In the genomic region with DNA sequence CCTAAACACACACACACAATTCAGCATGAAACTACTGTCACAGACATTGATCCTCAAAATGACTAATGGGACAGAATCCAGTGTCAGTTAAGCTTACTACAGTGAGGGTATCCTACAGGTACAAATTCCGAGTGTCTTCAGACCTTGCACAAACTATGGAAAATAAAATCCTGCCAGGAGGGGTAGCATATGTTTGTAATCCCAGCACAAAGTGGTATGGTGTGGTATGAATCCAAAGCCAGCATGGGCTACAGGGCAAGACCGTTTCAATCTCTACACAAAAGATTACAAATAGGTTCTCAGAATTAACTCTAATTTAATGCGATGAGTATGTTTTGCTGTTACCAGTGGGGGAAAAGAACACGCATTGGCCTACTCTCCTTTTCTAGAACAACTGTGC, we compare ENCODE assay signal across 7 mouse cellular contexts. TPM values are rescaled to one million over a fixed set of nuclear protein-coding genes. Genes with fewer than 3 reads are reported as not detected.
DNase-seq lines count a peak whose midpoint lies in the region; ATAC-seq lines count a peak whose summit lies in the region.

Gene Tesk1, plus strand, starts transcription at position 301 of the 400 bp plus-strand sequence.

- H3K9ac ChIP-seq in embryonic facial prominence, embryonic 15.5 days = peak within 1 kb of the TSS; percentile 96
- H3K9ac ChIP-seq in limb, embryonic 15.5 days = peak within 1 kb of the TSS; percentile 99

- no peak for DNase-seq in heart, postnatal 36 days
- DNase-seq in right cerebral cortex, postnatal 4 days = no peak

- intact Hi-C loops in heart, postnatal 36 days (cut with DNase I) = loop anchor here (1.0 to 5.0 kb wide), 5 partner anchors 35 to 269 kb away; partner anchors contain the start of genes Creb3, Olfr71 and Tln1

- peak within 1 kb of the TSS; percentile 79 for H3K4me2 ChIP-seq in embryonic facial prominence, embryonic 15.5 days (replicated peaks)
- peak within 1 kb of the TSS; percentile 89 for H3K4me2 ChIP-seq in limb, embryonic 15.5 days

- peak within 1 kb of the TSS; percentile 94 for H3K4me3 ChIP-seq in megakaryocyte, embryonic 14.5 days (replicated peaks)
- H3K4me3 ChIP-seq in embryonic facial prominence, embryonic 15.5 days (replicated peaks) = peak within 1 kb of the TSS; percentile 96
- H3K4me3 ChIP-seq in limb, embryonic 15.5 days = peak within 1 kb of the TSS; percentile 97

- H3K36me3 ChIP-seq in megakaryocyte, embryonic 14.5 days (replicated peaks; ENCODE audit: low read length) = peaks cover 17% of the 10 kb centered on the region
- H3K36me3 ChIP-seq in embryonic facial prominence, embryonic 15.5 days = peaks cover 19% of the 10 kb centered on the region
- peaks cover 17% of the 10 kb centered on the region for H3K36me3 ChIP-seq in limb, embryonic 15.5 days

- peaks cover 4% of the 10 kb centered on the region; the same call in 1 of the 2 replicates for H3K9me3 ChIP-seq in megakaryocyte, embryonic 14.5 days
- no peaks in the 10 kb centered on the region for H3K9me3 ChIP-seq in embryonic facial prominence, embryonic 15.5 days (replicated peaks)
- no peaks in the 10 kb centered on the region for H3K9me3 ChIP-seq in limb, embryonic 15.5 days

- peak within 1 kb of the TSS; percentile 94 for H3K27ac ChIP-seq in embryonic facial prominence, embryonic 15.5 days (replicated peaks)
- peak within 1 kb of the TSS; percentile 93 for H3K27ac ChIP-seq in limb, embryonic 15.5 days

- H3K27me3 ChIP-seq in megakaryocyte, embryonic 14.5 days (replicated peaks) = peaks cover 35% of the 10 kb centered on the region
- H3K27me3 ChIP-seq in embryonic facial prominence, embryonic 15.5 days = no peaks in the 10 kb centered on the region
- H3K27me3 ChIP-seq in limb, embryonic 15.5 days = no peaks in the 10 kb centered on the region

- ATAC-seq in megakaryocyte, adult 5-6 weeks (ENCODE audit: poor library complexity, severe bottlenecking) = no peak
- ATAC-seq in embryonic facial prominence, embryonic 15.5 days (ENCODE audit: insufficient number of reproducible peaks, low FRiP score, low TSS enrichment, low read depth) = no peak
- ATAC-seq in limb, embryonic 15.5 days (ENCODE audit: insufficient number of reproducible peaks, low FRiP score, low TSS enrichment, low read depth) = no peak
- ATAC-seq in granulocyte monocyte progenitor cell, adult 5-6 weeks (replicated peaks; ENCODE audit: poor library complexity, severe bottlenecking) = no peak

- H3K4me1 ChIP-seq in megakaryocyte, embryonic 14.5 days = peaks cover 19% of the 10 kb centered on the region
- H3K4me1 ChIP-seq in embryonic facial prominence, embryonic 15.5 days = peaks cover 15% of the 10 kb centered on the region
- peaks cover 17% of the 10 kb centered on the region for H3K4me1 ChIP-seq in limb, embryonic 15.5 days

- 15% methylated on average over 4 of the region's 4 CpGs for WGBS in embryonic facial prominence, embryonic 15.5 days
- WGBS in limb, embryonic 15.5 days = 17% methylated on average over 4 of the region's 4 CpGs

RNA-seq across cellular contexts. Expression of gene Tesk1, which starts in this region (rescaled TPM):
- 28.2 and 39.0 TPM in 2 replicates for polyA plus RNA-seq in megakaryocyte, embryonic 14.5 days (2012; ENCODE audit: insufficient read depth, low replicate concordance)
- 5.7 and 6.3 TPM in 2 replicates for total RNA-seq in megakaryocyte, adult 5-6 weeks (2015)
- total RNA-seq in megakaryocyte, adult 5-6 weeks (2017) = 7.6 and 9.3 TPM in 2 replicates
- 9.2 and 9.3 TPM in 2 replicates for polyA plus RNA-seq in embryonic facial prominence, embryonic 15.5 days (2015; fragmentation: Nextera tagmentation; extraction: Ambion mirVana)
- 10 to 100 TPM; 32.8 to 33.4 TPM for total RNA-seq in heart, postnatal 36 days (2021)
- polyA plus RNA-seq in limb, embryonic 15.5 days (2015; fragmentation: Nextera tagmentation; extraction: Ambion mirVana) = 4.8 and 7.7 TPM in 2 replicates
- 6.9 and 24.2 TPM in 2 replicates for total RNA-seq in granulocyte monocyte progenitor cell, adult 5-6 weeks (2014; fragmentation: Nextera tagmentation)
- 5.9 and 7.4 TPM in 2 replicates for total RNA-seq in granulocyte monocyte progenitor cell, adult 5-6 weeks (2017)
